Mouse (Mus musculus): ENCODE measurements around the gene Gm39566. TPM values are rescaled to one million over a fixed set of nuclear protein-coding genes. Genes with fewer than 3 reads are reported as not detected.

Gm39566 gene
- polyA plus RNA-seq, 1 experiment from 2014 or later = not detected

GRCm38 (mm10) chr11:69836703-69837576, 21.8 kb upstream of the Gm39566 start:
- no peaks in the 10 kb centered on the region for H3K9me3 ChIP-seq (ENCODE audit: control insufficient read depth, low read length)
- H3K4me1 ChIP-seq (replicated peaks; ENCODE audit: control insufficient read depth, insufficient read depth, low read length) = peaks cover 40% of the 10 kb centered on the region
- H3K27me3 ChIP-seq (replicated peaks; ENCODE audit: control insufficient read depth, insufficient read depth, low read length) = peaks cover 40% of the 10 kb centered on the region
- WGBS = 3% methylated on average over 49 of the region's 52 CpGs
- peak overlapping the region; percentile 62 for H3K27ac ChIP-seq (ENCODE audit: low read depth, low read length)
- no peak for ATAC-seq (replicated peaks; ENCODE audit: low FRiP score)
- peak overlapping the region; percentile 61 for H3K9ac ChIP-seq (ENCODE audit: low read depth, low read length)
- H3K4me2 ChIP-seq = peak overlapping the region; percentile 96
- peak overlapping the region; percentile 76 for H3K4me3 ChIP-seq (ENCODE audit: low read depth, low read length)
- H3K36me3 ChIP-seq (ENCODE audit: control insufficient read depth, insufficient read depth, low read length) = no peaks in the 10 kb centered on the region; the same call in 1 of the 2 replicates
- DNase-seq (ENCODE audit: low spot score) = peak; percentile 63

GRCm38 (mm10) chr11:69835966-69836335, 20.9 kb upstream of the Gm39566 start:
- Histone ChIP-seq H3K4me3 (ENCODE audit: low read depth, low read length) (peak overlapping the region; percentile 76), H3K27me3 (replicated peaks; ENCODE audit: control insufficient read depth, insufficient read depth, low read length) (peaks cover 40% of the 10 kb centered on the region), H3K9ac (ENCODE audit: low read depth, low read length) (no peak overlapping the region), H3K36me3 (ENCODE audit: control insufficient read depth, insufficient read depth, low read length) (no peaks in the 10 kb centered on the region; the same call in 1 of the 2 replicates), H3K4me1 (replicated peaks; ENCODE audit: control insufficient read depth, insufficient read depth, low read length) (peaks cover 40% of the 10 kb centered on the region), H3K4me2 (peak overlapping the region; percentile 96), H3K9me3 (ENCODE audit: control insufficient read depth, low read length) (no peaks in the 10 kb centered on the region), H3K27ac (ENCODE audit: low read depth, low read length) (no peak overlapping the region)
- DNase-seq (ENCODE audit: low spot score) (no peak), ATAC-seq (replicated peaks; ENCODE audit: low FRiP score) (no peak)
- 9% methylated on average over 4 of the region's 4 CpGs for WGBS

- DNase-seq (ENCODE audit: low spot score) = no peak
- Histone ChIP-seq H3K4me2 (peak overlapping the region; percentile 96), H3K4me3 (ENCODE audit: low read depth, low read length) (peak overlapping the region; percentile 53; the same call in 1 of the 2 replicates), H3K27me3 (replicated peaks; ENCODE audit: control insufficient read depth, insufficient read depth, low read length) (peaks cover 40% of the 10 kb centered on the region), H3K9ac (ENCODE audit: low read depth, low read length) (no peak overlapping the region), H3K27ac (ENCODE audit: low read depth, low read length) (no peak overlapping the region), H3K36me3 (ENCODE audit: control insufficient read depth, insufficient read depth, low read length) (no peaks in the 10 kb centered on the region; the same call in 1 of the 2 replicates), H3K9me3 (ENCODE audit: control insufficient read depth, low read length) (no peaks in the 10 kb centered on the region), H3K4me1 (replicated peaks; ENCODE audit: control insufficient read depth, insufficient read depth, low read length) (peaks cover 40% of the 10 kb centered on the region)
- no peak for ATAC-seq (replicated peaks; ENCODE audit: low FRiP score)
- 16% methylated on average over 9 of the region's 9 CpGs for WGBS
Observed at GRCm38 (mm10) chr11:69835326-69835965, 20.3 kb upstream of the Gm39566 start.

- H3K9ac ChIP-seq (ENCODE audit: low read depth, low read length) = peak overlapping the region; percentile 74
- H3K4me1 ChIP-seq (replicated peaks; ENCODE audit: control insufficient read depth, insufficient read depth, low read length) = peaks cover 35% of the 10 kb centered on the region
- no peaks in the 10 kb centered on the region for H3K9me3 ChIP-seq (ENCODE audit: control insufficient read depth, low read length)
- ATAC-seq (replicated peaks; ENCODE audit: low FRiP score) (peak; percentile 13; the same call in 1 of the 2 replicates), DNase-seq (ENCODE audit: low spot score) (peak; percentile 62)
- H3K36me3 ChIP-seq (ENCODE audit: control insufficient read depth, insufficient read depth, low read length) = no peaks in the 10 kb centered on the region; the same call in 1 of the 2 replicates
- no peak overlapping the region for H3K27ac ChIP-seq (ENCODE audit: low read depth, low read length)
- peaks cover 40% of the 10 kb centered on the region for H3K27me3 ChIP-seq (replicated peaks; ENCODE audit: control insufficient read depth, insufficient read depth, low read length)
- WGBS = 4% methylated on average over 43 of the region's 48 CpGs
- H3K4me2 ChIP-seq = peak overlapping the region; percentile 81
- H3K4me3 ChIP-seq (ENCODE audit: low read depth, low read length) = peak overlapping the region; percentile 53
Observed at GRCm38 (mm10) chr11:69834001-69834549, 19.0 kb upstream of the Gm39566 start.

GRCm38 (mm10) chr11:69833554-69833953, 18.5 kb upstream of the Gm39566 start:
- ATAC-seq (replicated peaks; ENCODE audit: low FRiP score) = no peak

GRCm38 (mm10) chr11:69828832-69829231, 13.7 kb upstream of the Gm39566 start:
- H3K4me3 ChIP-seq (ENCODE audit: low read depth, low read length) = no peak overlapping the region
- WGBS = 77% methylated on average over 5 of the region's 5 CpGs

More at GRCm38 (mm10) chr11:69833554-69833953, 18.5 kb upstream of the Gm39566 start:
- no peak overlapping the region for H3K27ac ChIP-seq (ENCODE audit: low read depth, low read length)
- no peaks in the 10 kb centered on the region; the same call in 1 of the 2 replicates for H3K36me3 ChIP-seq (ENCODE audit: control insufficient read depth, insufficient read depth, low read length)
- H3K4me2 ChIP-seq = peak overlapping the region; percentile 81
- 49% methylated on average over 8 of the region's 8 CpGs for WGBS
- peaks cover 34% of the 10 kb centered on the region for H3K4me1 ChIP-seq (replicated peaks; ENCODE audit: control insufficient read depth, insufficient read depth, low read length)
- H3K4me3 ChIP-seq (ENCODE audit: low read depth, low read length) = peak overlapping the region; percentile 53
- peaks cover 40% of the 10 kb centered on the region for H3K27me3 ChIP-seq (replicated peaks; ENCODE audit: control insufficient read depth, insufficient read depth, low read length)
- DNase-seq (ENCODE audit: low spot score) = no peak
- H3K9ac ChIP-seq (ENCODE audit: low read depth, low read length) = peak overlapping the region; percentile 74
- H3K9me3 ChIP-seq (ENCODE audit: control insufficient read depth, low read length) = no peaks in the 10 kb centered on the region

GRCm38 (mm10) chr11:69823456-69823855, 8.4 kb upstream of the Gm39566 start:
- DNase-seq (ENCODE audit: low spot score) = no peak
- Histone ChIP-seq H3K4me1 (replicated peaks; ENCODE audit: control insufficient read depth, insufficient read depth, low read length) (no peaks in the 10 kb centered on the region), H3K4me2 (no peak overlapping the region), H3K36me3 (ENCODE audit: control insufficient read depth, insufficient read depth, low read length) (peaks cover 14% of the 10 kb centered on the region), H3K27me3 (replicated peaks; ENCODE audit: control insufficient read depth, insufficient read depth, low read length) (no peaks in the 10 kb centered on the region; the same call in 1 of the 2 replicates), H3K4me3 (ENCODE audit: low read depth, low read length) (no peak overlapping the region), H3K9me3 (ENCODE audit: control insufficient read depth, low read length) (no peaks in the 10 kb centered on the region), H3K9ac (ENCODE audit: low read depth, low read length) (no peak overlapping the region), H3K27ac (ENCODE audit: low read depth, low read length) (no peak overlapping the region)
- WGBS = 67% methylated on average over 2 of the region's 2 CpGs
- no peak for ATAC-seq (replicated peaks; ENCODE audit: low FRiP score)

More at GRCm38 (mm10) chr11:69828832-69829231, 13.7 kb upstream of the Gm39566 start:
- H3K4me1 ChIP-seq (replicated peaks; ENCODE audit: control insufficient read depth, insufficient read depth, low read length) = peaks cover 4% of the 10 kb centered on the region
- H3K4me2 ChIP-seq = no peak overlapping the region
- ATAC-seq (replicated peaks; ENCODE audit: low FRiP score) = no peak
- peaks cover 14% of the 10 kb centered on the region for H3K36me3 ChIP-seq (ENCODE audit: control insufficient read depth, insufficient read depth, low read length)
- H3K27me3 ChIP-seq (replicated peaks; ENCODE audit: control insufficient read depth, insufficient read depth, low read length) = peaks cover 8% of the 10 kb centered on the region
- DNase-seq (ENCODE audit: low spot score) = no peak
- no peaks in the 10 kb centered on the region for H3K9me3 ChIP-seq (ENCODE audit: control insufficient read depth, low read length)
- no peak overlapping the region for H3K27ac ChIP-seq (ENCODE audit: low read depth, low read length)
- H3K9ac ChIP-seq (ENCODE audit: low read depth, low read length) = no peak overlapping the region

GRCm38 (mm10) chr11:69822080-69822479, 7.0 kb upstream of the Gm39566 start, which contains the start of gene Spem1:
Spem1 (minus strand) TSS chr11:69822180.
- no peaks in the 10 kb centered on the region; the same call in none of the 2 replicates for H3K27me3 ChIP-seq (replicated peaks; ENCODE audit: control insufficient read depth, insufficient read depth, low read length)
- H3K4me2 ChIP-seq = no peak within 1 kb of the TSS
- no peak within 1 kb of the TSS for H3K9ac ChIP-seq (ENCODE audit: low read depth, low read length)
- H3K4me1 ChIP-seq (replicated peaks; ENCODE audit: control insufficient read depth, insufficient read depth, low read length) = no peaks in the 10 kb centered on the region
- H3K27ac ChIP-seq (ENCODE audit: low read depth, low read length) = no peak within 1 kb of the TSS
- 79% methylated on average over 3 of the region's 3 CpGs for WGBS
- H3K9me3 ChIP-seq (ENCODE audit: control insufficient read depth, low read length) = no peaks in the 10 kb centered on the region
- DNase-seq (ENCODE audit: low spot score) (no peak), ATAC-seq (replicated peaks; ENCODE audit: low FRiP score) (no peak)
- H3K36me3 ChIP-seq (ENCODE audit: control insufficient read depth, insufficient read depth, low read length) = peaks cover 6% of the 10 kb centered on the region; the same call in 1 of the 2 replicates
- no peak within 1 kb of the TSS for H3K4me3 ChIP-seq (ENCODE audit: low read depth, low read length)
